Mouse (Mus musculus) R1 (cell line): ENCODE measurements around the gene Zfp169.

Experiments
- DNase-seq: peaks from one replicate; pipeline ENCODE4 v3.0.0-alpha.2; 2018; ENCODE audit warnings: low read depth, low spot score

Gene Zfp169

DNA sequence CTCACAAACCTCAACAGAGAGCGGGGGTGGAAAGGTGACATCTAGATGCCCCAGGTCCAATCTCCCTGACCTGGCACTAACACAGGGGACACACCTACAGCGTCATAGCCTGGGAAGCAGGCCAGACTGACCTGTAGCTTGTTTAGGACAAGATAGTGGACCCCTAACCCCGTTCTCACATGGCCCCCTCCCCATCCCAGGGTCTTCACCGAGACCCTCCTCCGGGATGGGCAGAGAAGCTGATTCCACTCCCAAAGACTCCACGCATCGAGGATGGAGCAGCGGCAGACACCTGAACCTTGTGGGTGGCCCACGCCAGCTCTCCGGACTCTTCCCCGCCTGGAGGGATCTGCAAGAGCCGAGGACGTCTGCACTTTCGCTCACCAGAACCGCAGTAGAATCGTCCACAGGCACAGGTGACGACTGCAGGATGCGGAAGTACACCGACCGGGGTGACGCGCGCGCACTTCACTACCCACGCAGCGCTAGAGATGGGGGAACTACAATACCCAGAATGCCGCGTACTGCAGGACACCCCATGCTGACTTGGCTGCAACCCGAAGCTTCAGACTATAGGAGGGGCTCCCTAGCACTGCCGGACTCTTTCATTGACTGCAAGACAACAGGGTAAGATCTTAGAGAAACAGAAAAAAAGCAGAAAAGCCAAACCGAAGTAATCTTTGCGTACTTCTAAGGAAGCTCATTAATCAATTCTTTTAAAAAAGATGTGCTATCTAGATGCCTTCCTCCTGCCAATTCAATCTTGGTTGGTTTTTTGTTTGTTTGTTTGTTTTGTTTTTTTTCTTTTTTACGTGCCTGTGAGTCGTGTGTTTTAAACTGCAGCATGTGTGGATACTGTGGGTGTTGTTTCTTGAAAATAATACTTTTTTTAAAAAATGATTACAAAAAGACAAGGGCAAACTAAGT, at the start of gene Zfp169, which contains the start of gene A830005F24Rik:
Gene Zfp169 (minus strand): TSS at position 449 of the 927 bp plus-strand sequence.
Gene A830005F24Rik (plus strand): TSS at position 568 of the 927 bp plus-strand sequence.
- DNase-seq, result peak; percentile 93

DNA sequence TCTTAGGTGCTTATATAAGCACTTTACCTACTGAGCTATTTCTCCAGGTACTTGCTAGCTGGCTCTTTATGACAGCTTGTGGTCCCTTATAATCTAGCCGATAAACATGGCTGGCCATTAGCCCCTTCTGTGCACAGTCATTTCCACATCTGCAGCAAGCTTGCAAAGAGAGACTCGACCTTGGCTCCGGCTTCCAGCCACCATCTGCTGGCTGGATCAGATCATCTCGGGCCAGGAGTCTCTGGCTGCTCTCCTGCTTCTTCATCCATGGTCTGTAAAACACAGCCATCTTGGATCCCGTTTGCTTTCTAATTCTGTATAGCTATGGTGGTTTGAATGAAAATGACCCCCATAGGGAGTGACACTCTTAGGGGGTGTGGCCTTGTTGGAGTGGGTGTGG, 49.1 kb upstream of the Zfp169 start:
- DNase-seq, result peak; percentile 53

DNA sequence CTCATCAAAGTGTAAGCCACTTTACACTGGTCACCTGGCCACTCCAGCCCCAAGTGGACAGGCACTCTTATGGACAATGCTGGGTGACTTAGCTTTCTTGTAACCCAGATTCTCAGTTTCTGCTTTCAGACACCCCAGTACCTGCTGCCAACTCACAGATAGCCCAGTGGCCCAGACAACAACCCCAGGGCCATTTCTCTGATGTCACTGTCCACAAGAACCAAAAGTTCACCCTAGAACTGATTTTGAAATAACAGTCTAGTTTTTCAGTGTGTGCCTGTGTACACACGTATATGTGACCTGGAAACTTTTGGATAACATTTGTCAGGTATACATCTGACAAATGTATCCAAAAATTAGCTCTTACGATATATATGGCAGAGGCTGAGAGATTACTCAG, 48.2 kb upstream of the Zfp169 start:
- no peak for DNase-seq

DNA sequence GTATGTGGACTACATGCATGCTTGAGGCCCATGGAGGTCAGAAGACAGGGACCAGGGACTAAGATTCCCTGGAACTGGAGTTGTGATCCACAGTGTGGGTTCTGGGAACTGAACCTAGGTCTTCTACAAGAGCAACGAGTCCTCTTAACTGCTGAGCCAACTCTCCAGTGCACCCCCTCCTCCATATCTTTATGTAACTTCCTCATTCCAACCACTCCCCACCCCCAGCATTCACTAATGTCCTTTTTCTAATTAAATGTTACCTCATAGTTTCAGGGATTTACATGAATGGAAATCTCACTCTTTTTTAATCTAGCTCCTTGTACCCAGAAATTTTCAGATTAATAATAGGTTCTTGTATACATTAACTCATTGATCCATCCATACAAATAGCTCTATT, 42.7 kb upstream of the Zfp169 start:
- no peak for DNase-seq

DNA sequence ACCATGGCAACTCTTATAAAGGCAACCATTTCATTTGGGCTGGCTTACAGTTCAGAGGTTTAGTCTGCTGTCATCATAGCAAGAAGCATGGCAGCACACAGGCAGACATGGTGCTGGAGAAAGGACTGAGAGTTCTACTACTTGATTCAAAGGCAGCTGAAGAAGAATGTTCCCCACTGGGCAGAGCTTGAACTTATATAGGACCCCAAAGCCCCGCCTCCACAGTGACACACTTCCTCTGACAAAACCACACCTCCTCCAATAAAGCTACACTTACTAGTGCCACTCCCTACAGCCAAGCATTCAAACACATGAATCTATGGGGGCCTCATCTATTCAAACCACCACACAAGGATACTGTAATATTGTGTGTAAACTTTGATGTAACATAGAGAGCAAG, 41.3 kb upstream of the Zfp169 start:
- peak; percentile 33 for DNase-seq

DNA sequence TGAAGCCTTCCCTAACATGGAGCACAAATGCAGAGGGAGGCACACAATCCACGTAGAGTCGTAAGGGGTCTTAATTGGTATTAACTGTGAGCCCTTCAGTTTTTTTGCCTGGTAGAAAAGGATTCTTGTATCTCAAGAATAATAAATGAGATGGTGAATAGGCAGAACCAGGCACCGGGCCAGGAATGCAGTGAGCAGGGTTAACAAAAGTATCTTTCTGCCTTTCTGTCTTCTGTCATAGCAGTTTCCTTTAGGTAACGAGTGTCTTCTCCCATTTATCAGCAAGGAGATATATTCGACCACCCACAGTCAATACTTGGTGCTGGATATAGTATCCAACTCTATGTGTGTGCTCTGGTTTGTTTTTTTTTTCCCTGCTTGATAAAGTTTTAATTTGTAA, 40.3 kb upstream of the Zfp169 start:
- DNase-seq, result no peak

DNA sequence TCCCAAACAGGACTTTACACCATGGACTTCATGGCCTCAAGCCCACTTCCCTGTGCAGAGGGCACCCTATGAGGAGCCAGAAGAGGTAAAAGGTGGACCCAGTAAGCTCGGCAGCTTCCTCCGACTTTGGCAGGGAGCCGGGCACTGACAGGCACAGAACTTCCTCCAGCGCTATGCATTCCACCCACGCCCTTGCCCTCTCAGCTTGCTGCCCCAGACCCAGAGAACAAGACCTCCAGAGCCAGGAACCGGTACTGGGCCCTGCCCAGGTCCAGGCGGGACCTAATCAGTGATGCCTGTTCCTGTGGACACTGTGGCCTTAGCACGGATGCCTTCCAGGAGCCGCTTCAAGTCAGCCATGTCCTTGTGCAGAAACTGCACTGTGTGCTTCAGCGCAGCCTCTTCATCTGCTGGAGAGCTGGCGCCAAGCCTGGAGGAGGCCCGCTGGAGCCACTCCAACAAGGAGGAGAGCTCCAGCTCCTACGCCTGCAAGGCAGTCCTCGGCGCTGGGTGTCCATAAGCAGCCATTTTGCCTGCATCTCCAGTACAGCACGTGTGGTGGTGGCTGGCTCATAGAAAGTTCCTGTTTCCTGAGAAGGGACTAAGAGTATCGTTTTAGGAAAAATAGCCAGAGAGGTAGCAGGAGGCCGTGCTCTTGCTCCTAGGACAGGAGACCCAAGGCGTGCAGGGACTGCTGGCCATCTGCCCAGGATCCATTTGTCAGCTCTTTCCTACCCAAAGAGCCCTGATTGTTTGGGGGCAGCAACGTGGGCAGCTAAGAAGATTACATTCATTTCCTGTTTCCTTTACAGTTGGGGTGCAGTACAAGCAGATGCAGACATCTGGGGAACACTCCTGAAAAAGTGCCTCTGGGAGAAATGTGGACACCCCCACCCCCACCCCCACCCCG, 39.2 kb upstream of the Zfp169 start:
- peak; percentile 55 for DNase-seq

DNA sequence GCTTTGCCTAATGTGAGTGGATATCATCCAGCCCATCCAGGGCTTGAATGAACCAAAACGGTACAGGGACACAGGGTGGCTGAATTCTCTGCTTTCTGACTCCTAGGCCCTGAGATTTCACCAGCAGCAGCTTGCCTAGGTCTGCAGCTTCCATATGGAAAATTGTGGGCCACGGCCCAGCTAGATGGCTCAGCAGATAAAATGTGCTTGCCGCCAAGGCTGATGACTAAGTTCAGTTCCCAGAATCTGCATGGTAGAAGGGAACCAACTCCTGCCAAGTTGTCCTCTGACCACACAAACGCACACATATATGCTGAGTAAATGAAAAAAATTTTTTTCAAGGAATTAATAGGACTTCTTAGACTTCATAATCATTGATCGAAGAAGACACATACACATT, 35.0 kb upstream of the Zfp169 start:
- no peak for DNase-seq

DNA sequence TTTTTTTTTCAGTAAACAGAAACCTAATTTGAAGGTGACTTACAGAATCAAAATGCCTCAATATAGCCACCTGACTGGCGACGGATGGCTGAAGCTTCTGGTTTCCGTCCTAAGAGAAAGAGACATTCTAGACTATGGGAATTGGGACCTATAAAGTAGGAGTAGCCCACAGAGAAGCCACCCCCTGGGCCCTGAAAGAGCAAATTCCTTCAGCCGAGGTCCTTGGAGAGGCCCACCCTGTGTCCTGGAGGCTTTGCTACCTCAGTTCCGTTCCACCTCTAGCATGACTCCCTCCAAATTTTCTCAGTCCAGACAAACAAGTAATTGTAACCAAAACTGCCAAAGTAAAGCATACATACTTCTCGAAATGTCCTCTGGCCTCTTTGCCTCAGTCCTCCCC, 34.4 kb upstream of the Zfp169 start:
- no peak for DNase-seq

DNA sequence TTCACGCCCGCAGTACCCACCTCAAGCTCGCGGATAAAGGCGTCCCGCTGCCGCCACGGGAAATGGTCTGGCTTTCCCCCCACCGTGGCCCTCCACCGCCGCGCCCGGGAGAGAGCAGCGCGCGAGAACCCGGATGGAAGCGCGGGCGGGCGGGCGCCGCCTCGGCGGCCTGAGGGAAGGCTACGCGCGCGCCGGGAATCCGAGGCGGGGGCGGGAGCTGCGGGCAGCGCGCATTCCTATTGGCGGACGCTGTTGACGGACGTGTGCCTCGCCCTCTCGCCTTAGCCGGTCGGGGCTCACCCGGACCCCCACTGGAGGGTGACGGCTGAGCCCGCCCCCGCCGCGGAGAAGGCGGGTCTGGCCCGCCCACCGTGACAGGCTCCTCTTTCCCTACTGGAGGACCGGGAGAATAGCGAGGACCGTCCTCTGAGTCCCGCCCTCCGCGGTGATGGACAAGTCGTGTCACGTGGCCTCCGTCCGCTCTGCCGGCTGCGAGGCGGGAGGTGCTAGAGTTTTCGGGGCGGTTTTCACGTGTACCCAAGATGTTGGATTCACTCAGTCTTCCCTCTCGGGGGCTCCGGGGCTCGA, 33.2 kb upstream of the Zfp169 start:
- DNase-seq, result peak; percentile 99

DNA sequence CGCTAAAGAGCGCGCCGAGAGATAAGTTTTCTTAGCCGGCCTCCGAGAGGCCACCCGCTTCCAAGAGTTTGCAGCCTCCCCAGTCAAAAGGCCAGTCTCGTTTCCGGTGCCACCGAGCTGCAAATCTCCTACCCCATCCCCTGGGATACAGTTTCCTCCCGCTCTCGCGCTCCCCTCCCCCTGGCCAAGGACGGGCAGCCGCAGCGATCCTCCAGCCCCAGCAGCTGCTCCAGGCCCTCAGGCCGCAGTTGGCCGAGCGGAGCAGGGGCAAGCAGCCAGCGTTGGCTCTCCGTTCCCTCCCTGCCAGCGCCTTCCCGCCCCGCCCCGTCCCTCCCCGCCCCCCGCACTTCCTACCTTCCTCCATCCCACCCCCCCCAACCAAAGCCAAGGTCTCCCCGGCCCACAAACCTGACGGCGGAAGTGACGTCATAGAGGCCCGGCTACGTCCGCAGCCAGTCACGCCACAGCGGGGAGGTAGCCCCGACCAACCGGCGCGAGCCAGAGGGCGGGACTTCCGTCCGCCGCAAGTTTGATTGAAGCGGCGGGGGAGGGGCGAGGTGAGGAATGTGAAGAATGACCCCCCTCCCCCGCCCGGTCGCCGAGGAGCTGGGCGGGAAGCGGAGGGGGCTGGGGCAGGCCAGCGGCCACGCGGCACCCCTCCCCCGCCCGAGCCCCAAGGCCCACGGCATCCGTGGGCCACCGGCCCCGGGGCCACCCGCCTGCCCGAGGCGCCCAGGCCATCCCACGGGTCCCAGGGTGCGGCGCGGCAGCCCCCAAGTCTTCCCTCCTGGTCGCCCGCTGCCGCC, 32.4 kb upstream of the Zfp169 start:
- peak; percentile 98 for DNase-seq

DNA sequence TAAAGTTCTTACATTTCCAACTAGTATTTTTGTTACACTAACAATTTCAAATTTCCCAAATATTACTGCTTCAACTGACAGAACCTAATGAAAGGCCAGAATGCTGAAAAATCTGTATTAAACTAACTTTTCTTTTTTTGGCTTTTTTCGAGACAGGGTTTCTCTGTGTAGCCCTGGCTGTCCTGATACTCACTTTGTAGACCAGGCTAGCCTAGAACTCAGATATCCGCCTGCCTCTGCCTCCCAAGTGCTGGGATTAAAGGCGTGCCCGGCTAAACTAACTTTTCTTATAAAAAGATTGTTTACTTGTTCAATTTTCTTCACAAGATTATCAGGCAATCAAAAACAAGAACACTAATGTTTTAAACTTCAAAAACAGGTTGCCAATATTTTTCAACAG, 31.6 kb upstream of the Zfp169 start:
- DNase-seq, result no peak

DNA sequence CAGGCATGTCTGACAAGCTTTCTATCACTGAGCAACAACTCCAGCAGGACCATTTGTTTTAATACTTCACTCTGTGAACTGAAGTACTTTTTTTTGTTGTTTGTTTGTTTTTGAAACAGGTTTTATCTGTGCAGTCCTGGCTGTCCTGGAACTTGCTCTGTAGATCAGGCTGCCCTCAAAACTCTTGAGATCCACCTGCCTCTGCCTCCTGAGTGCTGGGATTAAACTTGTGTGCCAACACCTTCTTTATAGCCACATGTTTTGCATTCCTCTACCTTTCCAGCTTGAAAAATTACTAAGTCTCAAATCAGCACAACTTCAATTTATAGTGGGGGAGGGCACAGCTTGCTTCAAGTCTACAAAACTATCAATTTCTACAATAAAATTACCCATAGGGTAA, 31.1 kb upstream of the Zfp169 start:
- no peak for DNase-seq

DNA sequence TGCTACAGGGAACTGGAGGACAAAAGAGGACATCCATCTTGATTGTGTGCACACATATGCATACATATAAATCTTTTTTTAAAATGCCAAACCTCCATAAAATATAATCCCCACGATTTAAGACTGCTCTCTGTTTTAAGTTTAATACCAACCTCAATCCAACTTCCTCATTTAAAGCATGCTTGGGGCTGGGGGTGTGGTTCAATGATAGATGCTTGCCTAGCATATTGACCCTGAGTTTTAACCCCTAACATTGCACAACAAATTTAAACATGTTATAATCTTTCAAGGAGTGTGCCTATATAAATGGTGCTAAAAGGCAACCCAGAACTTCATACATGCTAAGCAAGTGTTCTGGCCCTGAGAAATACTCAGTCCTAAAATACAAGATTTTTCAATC, 27.2 kb upstream of the Zfp169 start:
- no peak for DNase-seq

DNA sequence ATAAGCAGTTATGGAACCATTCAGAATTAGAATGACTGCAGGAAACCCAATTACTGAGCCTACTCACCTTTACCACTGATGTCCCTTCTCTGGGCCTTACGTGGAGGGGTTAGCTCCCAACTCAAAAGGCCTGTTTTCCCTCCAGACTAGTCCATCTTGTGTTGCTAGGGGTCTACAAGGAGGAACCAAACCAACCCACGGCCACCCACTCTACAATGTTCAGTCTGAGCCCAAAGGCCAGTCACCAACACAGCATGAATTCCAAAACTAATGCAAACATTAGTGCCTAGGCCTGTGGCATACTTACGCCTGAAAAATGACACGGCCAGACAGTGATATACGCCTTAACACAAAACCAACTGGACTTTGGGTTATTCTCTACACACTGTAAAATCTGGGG, 20.2 kb upstream of the Zfp169 start:
- peak; percentile 23 for DNase-seq

DNA sequence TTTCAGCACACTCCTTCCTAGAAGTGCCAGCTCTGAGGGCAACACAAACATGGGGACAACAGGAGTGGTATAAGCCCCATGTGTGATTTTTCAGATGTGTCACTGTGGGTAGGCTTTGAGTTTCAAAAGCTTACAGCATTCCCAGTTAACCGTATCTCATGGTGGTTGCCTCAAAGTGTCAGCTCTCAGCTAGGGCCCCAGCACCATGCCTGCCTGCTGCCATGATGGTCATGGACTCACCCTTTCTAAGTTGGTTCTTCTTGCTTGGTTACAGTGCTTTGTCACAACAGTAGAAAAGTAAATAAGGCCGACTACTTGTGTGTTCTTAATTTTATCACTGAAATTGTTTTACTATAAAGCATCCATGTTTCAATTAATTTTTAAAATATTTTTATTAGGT, 18.2 kb upstream of the Zfp169 start:
- DNase-seq, result no peak

DNA sequence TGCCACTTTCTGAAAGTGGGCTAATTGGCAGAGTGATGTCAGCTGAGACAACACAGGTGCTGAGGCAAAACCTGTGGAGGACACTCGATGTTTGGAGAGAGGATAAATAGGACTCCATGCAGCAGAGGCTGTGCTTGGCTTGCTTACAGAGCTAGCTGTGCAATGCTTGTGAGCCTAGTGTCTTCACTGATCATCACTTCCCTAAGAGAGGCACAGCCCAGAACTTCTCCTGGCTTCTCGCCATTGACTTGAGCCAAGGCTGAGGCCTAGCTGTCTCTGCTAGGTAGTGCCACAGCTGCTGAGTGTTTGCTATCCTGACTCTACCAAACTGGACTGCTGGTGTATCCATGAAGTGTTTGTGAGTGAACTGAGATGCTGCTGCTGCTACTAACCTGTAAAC, 17.4 kb upstream of the Zfp169 start:
- DNase-seq, result no peak

DNA sequence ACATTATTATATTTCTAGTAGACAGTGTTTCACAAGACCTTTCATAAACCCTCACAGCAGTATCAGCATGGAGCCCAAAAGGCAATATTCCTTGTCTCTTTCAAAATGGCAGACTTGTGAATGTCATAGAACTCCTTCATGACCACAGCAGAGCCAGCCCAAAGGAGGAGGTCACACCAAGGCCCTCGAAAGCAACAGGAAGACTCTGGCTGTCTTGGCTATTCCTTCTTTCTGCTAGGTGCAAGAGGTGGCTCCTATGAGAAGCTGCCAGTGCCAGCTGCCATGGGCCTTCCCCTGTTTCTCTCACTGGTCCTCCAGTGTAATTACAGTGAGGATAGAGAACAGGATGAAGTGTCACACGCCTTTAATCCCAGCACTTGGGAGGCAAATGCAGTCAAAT, 15.8 kb upstream of the Zfp169 start:
- DNase-seq, result no peak

DNA sequence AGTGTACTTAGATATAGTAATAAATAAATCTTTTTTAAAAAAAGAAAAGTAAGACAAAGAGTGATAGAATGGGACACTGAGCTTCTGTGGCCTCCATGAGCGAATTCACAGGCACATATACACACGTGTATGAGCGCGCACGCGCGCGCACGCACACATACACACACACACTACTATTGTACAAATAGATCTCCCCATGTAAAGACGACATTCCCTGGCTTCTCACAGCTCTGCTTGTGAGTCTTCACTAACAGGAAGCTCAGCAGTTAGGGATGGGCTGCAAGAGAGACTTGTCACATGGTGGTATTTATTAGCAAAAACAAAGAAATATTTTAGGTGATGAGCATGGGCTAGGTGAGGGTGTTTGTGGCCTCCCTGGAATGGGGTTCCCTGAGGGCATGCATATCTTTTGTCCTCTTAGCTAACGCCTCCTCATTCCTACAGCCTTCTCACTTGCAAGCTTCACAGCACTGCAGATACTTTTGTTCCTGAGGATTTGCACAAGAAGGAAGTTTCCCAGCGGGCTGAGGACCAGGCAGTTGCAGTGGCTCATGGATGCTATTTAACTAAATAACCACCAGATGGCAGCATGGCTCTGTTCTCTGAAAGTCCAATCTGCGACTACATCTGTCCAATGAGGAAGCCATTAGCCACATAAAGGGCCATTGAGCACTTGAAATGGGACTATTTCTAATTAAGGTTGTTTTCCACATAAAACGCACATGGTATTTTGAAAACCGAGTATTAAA, 15.0 kb upstream of the Zfp169 start:
- DNase-seq, result peak; percentile 95

DNA sequence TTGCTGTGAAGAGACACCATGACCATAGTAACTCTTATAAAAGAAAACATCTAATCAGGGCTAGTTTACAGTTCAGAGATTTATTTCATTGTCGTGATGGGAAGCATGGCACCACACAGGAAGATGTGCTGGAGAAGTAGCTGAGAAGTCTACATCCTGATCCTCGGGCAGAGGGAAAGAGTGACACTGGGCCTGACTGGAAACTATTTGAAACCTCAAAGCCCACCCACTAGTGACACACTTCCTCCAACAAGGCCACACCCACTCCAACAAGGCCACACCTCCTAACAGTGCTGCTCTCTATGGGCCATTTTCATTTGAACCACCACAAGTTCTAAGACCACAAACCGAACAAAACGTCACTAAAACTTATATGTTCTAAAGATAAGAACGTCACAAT, 12.5 kb upstream of the Zfp169 start:
- peak; percentile 67 for DNase-seq
